ENCODE assay signal across 7 mouse cellular contexts in the genomic region with DNA sequence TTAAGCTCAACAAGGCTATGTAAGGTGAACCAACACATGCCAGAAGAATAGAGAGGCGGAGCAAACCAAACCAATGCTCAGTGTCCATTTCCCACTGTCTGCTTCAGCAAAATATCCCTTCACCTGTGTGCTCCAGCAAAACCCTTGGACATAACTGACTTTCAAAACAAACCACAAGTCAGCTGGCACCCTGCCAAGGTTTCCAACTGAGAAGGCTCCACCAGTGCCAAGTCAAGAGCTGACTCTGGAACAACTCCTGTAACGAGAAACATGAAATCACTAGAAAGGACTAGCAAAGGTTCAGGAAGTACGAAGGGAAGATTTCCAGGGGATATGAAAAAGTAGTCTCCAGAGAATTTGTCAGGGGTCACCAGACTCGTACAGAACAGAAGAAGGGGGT. TPM values are rescaled to one million over a fixed set of nuclear protein-coding genes. Genes with fewer than 3 reads are reported as not detected.
DNase-seq lines count a peak whose midpoint lies in the region; ATAC-seq and TF ChIP-seq lines count a peak whose summit lies in the region.

No protein-coding gene starts in this region.

- no peak for TF ChIP-seq CTCF in lung, adult 2 months (IDR thresholded peaks at IDR 0.05; ENCODE audit: insufficient read depth, low read length)

- H3K4me2 ChIP-seq in heart, embryonic 13.5 days, result no peak overlapping the region
- no peak overlapping the region for H3K4me2 ChIP-seq in forebrain, embryonic 12.5 days
- no peak overlapping the region for H3K4me2 ChIP-seq in neural tube, embryonic 15.5 days

- peak; percentile 67 for DNase-seq in urinary bladder, postnatal 14 days (ENCODE audit: low spot score)
- no peak for DNase-seq in urinary bladder, postnatal 10 days (ENCODE audit: low spot score)
- DNase-seq in cerebellum, adult 18-20 months, result peak; percentile 14 to 26
- peak; percentile 72 for DNase-seq in lung, adult 2 months

- H3K27me3 ChIP-seq in heart, embryonic 13.5 days (replicated peaks), result no peaks in the 10 kb centered on the region
- H3K27me3 ChIP-seq in forebrain, embryonic 12.5 days, result no peaks in the 10 kb centered on the region
- H3K27me3 ChIP-seq in neural tube, embryonic 15.5 days (replicated peaks), result no peaks in the 10 kb centered on the region

- no peaks in the 10 kb centered on the region for H3K9me3 ChIP-seq in heart, embryonic 13.5 days
- no peaks in the 10 kb centered on the region for H3K9me3 ChIP-seq in forebrain, embryonic 12.5 days
- H3K9me3 ChIP-seq in neural tube, embryonic 15.5 days (replicated peaks), result no peaks in the 10 kb centered on the region

- 34% methylated on average over 4 of the region's 4 CpGs for WGBS in heart, embryonic 13.5 days
- WGBS in lung, adult 2 months, result 33% methylated on average over 4 of the region's 4 CpGs
- 56% methylated on average over 4 of the region's 4 CpGs for WGBS in forebrain, embryonic 12.5 days
- 56% methylated on average over 4 of the region's 4 CpGs for WGBS in neural tube, embryonic 15.5 days

- 0 out of 2 replicates have a peak overlapping the region, but pooled peaks have one; percentile 44 for H3K27ac ChIP-seq in heart, embryonic 13.5 days (replicated peaks)
- no peak overlapping the region for H3K27ac ChIP-seq in forebrain, embryonic 12.5 days
- H3K27ac ChIP-seq in neural tube, embryonic 15.5 days (replicated peaks), result no peak overlapping the region

- peaks cover 30% of the 10 kb centered on the region for H3K4me1 ChIP-seq in heart, embryonic 13.5 days
- peaks cover 21% of the 10 kb centered on the region for H3K4me1 ChIP-seq in lung, adult 2 months (ENCODE audit: control insufficient read depth, insufficient read depth, low read length)
- H3K4me1 ChIP-seq in forebrain, embryonic 12.5 days, result no peaks in the 10 kb centered on the region
- no peaks in the 10 kb centered on the region for H3K4me1 ChIP-seq in neural tube, embryonic 15.5 days

- H3K36me3 ChIP-seq in heart, embryonic 13.5 days, result peaks cover 62% of the 10 kb centered on the region
- peaks cover 24% of the 10 kb centered on the region for H3K36me3 ChIP-seq in forebrain, embryonic 12.5 days (replicated peaks)
- H3K36me3 ChIP-seq in neural tube, embryonic 15.5 days, result no peaks in the 10 kb centered on the region

- H3K4me3 ChIP-seq in heart, embryonic 13.5 days, result no peak overlapping the region
- no peak overlapping the region for H3K4me3 ChIP-seq in lung, adult 2 months (replicated peaks; ENCODE audit: extremely low read depth, low read depth, low read length)
- H3K4me3 ChIP-seq in forebrain, embryonic 12.5 days (replicated peaks), result no peak overlapping the region
- no peak overlapping the region for H3K4me3 ChIP-seq in neural tube, embryonic 15.5 days (replicated peaks)

- no peak for ATAC-seq in heart, embryonic 13.5 days (ENCODE audit: extremely low read depth, insufficient number of reproducible peaks, low FRiP score, low TSS enrichment)
- ATAC-seq in forebrain, embryonic 12.5 days (ENCODE audit: low FRiP score), result no peak
- ATAC-seq in neural tube, embryonic 15.5 days (ENCODE audit: low FRiP score), result no peak

- no peak for TF ChIP-seq POLR2A in lung, adult 2 months (IDR thresholded peaks at IDR 0.05; ENCODE audit: borderline replicate concordance, extremely low read depth, low read depth, low read length)

- H3K9ac ChIP-seq in heart, embryonic 13.5 days, result no peak overlapping the region
- H3K9ac ChIP-seq in forebrain, embryonic 12.5 days, result no peak overlapping the region
- H3K9ac ChIP-seq in neural tube, embryonic 15.5 days (replicated peaks), result no peak overlapping the region

RNA-seq across cellular contexts. Expression of a gene that starts 4.5 kb away (rescaled TPM):
- 7.2 and 8.5 TPM in 2 replicates for polyA plus RNA-seq in heart, embryonic 13.5 days (2015; fragmentation: Nextera tagmentation; extraction: Ambion mirVana)
- 13.0 and 22.7 TPM in 2 replicates for polyA plus RNA-seq in lung, adult 2 months (2012; rRNA removed)
- 0.47 and 0.51 TPM in 2 replicates for polyA plus RNA-seq in forebrain, embryonic 12.5 days (2016; fragmentation: Nextera tagmentation; extraction: Ambion mirVana)
- 0.87 and 1.2 TPM in 2 replicates for polyA plus RNA-seq in neural tube, embryonic 15.5 days (2015; fragmentation: Nextera tagmentation; extraction: Ambion mirVana)

RNA-seq across cellular contexts. Expression of a gene that starts 21.4 kb away (rescaled TPM):
- 31.7 and 32.3 TPM in 2 replicates for polyA plus RNA-seq in heart, embryonic 13.5 days (2015; fragmentation: Nextera tagmentation; extraction: Ambion mirVana)
- 30.0 and 34.1 TPM in 2 replicates for polyA plus RNA-seq in lung, adult 2 months (2012; rRNA removed)
- 21.7 and 22.7 TPM in 2 replicates for polyA plus RNA-seq in forebrain, embryonic 12.5 days (2016; fragmentation: Nextera tagmentation; extraction: Ambion mirVana)
- 9.6 and 18.7 TPM in 2 replicates for polyA plus RNA-seq in neural tube, embryonic 15.5 days (2015; fragmentation: Nextera tagmentation; extraction: Ambion mirVana)

RNA-seq across cellular contexts. Expression of a gene that starts 38.2 kb away (rescaled TPM):
- not detected in 2 replicates for polyA plus RNA-seq in heart, embryonic 13.5 days (2015; fragmentation: Nextera tagmentation; extraction: Ambion mirVana)
- not detected in 2 replicates for polyA plus RNA-seq in lung, adult 2 months (2012; rRNA removed)
- not detected in 2 replicates for polyA plus RNA-seq in forebrain, embryonic 12.5 days (2016; fragmentation: Nextera tagmentation; extraction: Ambion mirVana)
- not detected in 2 replicates for polyA plus RNA-seq in neural tube, embryonic 15.5 days (2015; fragmentation: Nextera tagmentation; extraction: Ambion mirVana)
